Mouse (Mus musculus) fat pad, adult 2 months (tissue): Measurements from ENCODE around the gene Vmn2r44.
"Not testable (repeated sequence)": the region's sequence is repeated elsewhere in the genome, so short reads cannot be mapped to it uniquely, and the experiment has no call there.

ENCODE experiments used
- DNase-seq: peaks from one replicate; pipeline ENCODE4 v3.0.0-alpha.2; 2011; ENCODE audit warnings: low read depth, low spot score; ENCODE audit errors: extremely low read depth

Vmn2r44 gene

DNA sequence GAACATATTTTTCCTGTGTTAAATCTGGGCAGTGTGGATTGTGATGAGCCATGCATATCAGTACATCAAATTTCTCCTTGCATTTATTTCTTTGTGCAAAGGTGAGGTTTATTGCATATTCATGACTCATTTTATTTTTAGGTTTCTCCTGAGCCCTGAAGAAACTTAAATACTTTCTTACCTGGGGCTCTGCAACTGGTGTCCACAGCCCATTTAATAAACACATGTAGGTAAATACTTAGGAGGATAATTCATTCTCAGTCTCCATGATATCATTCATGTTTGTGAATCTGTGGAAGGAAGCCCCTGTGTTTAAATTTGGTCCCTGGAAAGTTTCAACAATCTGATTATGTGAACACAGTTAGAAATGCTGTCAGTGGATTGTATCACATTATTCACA lies at the start of gene Vmn2r44:
Gene Vmn2r44 (minus strand): TSS at position 101 of the 400 bp plus-strand sequence.
- DNase-seq = not testable (repeated sequence)

DNA sequence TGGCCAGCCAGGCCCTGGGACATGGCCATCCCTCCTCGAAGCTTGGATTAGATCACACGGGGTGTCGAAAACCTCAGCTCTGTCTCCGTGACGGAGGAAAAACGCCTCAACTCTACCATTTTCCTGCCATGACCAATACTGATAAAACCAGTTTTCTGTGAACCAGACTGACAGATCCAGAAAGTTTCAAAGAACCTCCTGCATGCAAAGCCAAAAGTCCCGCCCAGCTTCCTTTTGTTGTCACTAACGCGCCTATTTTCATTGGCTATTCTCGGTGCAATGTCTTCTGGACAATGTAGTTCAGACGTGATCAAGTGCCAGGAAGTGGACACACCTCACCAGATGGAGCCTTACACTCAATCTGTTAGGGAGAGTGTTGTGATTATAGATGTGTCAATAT lies 25.3 kb downstream of the Vmn2r44 start:
- DNase-seq = not testable (repeated sequence)
